Mouse (Mus musculus): ENCODE data around the gene Gbp9. TPM values are rescaled to one million over a fixed set of nuclear protein-coding genes. Genes with fewer than 3 reads are reported as not detected.
"Not testable (repeated sequence)": the region's sequence is repeated elsewhere in the genome, so short reads cannot be mapped to it uniquely, and the experiment has no call there.

The Gbp9 gene
- polyA plus RNA-seq, 1 experiment from 2014 or later, result 1.1 TPM

GRCm38 (mm10) chr5:105068356-105068755, 71.0 kb downstream of the Gbp9 start:
- not testable (repeated sequence) for ATAC-seq (replicated peaks; ENCODE audit: low FRiP score); H3K27ac ChIP-seq (ENCODE audit: low read depth, low read length); H3K36me3 ChIP-seq (ENCODE audit: control insufficient read depth, insufficient read depth, low read length); H3K4me3 ChIP-seq (ENCODE audit: low read depth, low read length); H3K9ac ChIP-seq (ENCODE audit: low read depth, low read length); DNase-seq (ENCODE audit: low spot score); H3K4me2 ChIP-seq; H3K9me3 ChIP-seq (ENCODE audit: control insufficient read depth, low read length); H3K27me3 ChIP-seq (replicated peaks; ENCODE audit: control insufficient read depth, insufficient read depth, low read length); H3K4me1 ChIP-seq (replicated peaks; ENCODE audit: control insufficient read depth, insufficient read depth, low read length)

- H3K4me1 ChIP-seq (replicated peaks; ENCODE audit: control insufficient read depth, insufficient read depth, low read length); DNase-seq (ENCODE audit: low spot score); H3K9me3 ChIP-seq (ENCODE audit: control insufficient read depth, low read length); H3K9ac ChIP-seq (ENCODE audit: low read depth, low read length); H3K27ac ChIP-seq (ENCODE audit: low read depth, low read length); H3K4me3 ChIP-seq (ENCODE audit: low read depth, low read length); H3K27me3 ChIP-seq (replicated peaks; ENCODE audit: control insufficient read depth, insufficient read depth, low read length); H3K4me2 ChIP-seq; H3K36me3 ChIP-seq (ENCODE audit: control insufficient read depth, insufficient read depth, low read length); ATAC-seq (replicated peaks; ENCODE audit: low FRiP score): not testable (repeated sequence)
- 81% methylated on average over 2 of the region's 2 CpGs for WGBS
Measured at GRCm38 (mm10) chr5:105064443-105064842, 74.9 kb downstream of the Gbp9 start.

DNA sequence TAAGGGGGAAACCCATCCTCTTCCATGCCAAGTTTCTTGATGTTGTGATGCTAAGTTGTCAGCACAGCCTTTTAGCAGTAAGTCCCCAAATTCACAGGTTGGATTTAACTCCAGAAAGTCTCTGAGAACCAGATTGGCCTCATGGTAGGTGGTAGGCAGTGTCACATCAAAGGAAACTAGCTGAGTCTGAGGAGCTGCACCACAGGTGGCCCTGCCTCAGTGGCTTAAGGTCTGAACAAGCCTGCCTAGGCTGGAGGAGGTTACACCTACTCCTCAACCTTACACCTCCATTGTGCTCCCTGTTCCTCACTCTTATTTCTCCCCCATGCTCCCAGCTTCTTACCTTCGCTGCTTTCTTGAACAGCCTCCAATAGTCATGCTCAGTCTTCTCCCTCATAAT, 76.0 kb downstream of the Gbp9 start:
- no peaks in the 10 kb centered on the region for H3K27me3 ChIP-seq (replicated peaks; ENCODE audit: control insufficient read depth, insufficient read depth, low read length)
- no peaks in the 10 kb centered on the region for H3K4me1 ChIP-seq (replicated peaks; ENCODE audit: control insufficient read depth, insufficient read depth, low read length)
- no peak for DNase-seq (ENCODE audit: low spot score)
- 63% methylated on average over 1 of the region's 1 CpGs for WGBS
- no peak overlapping the region for H3K4me2 ChIP-seq
- no peak overlapping the region for H3K27ac ChIP-seq (ENCODE audit: low read depth, low read length)
- no peak for ATAC-seq (replicated peaks; ENCODE audit: low FRiP score)
- H3K36me3 ChIP-seq (ENCODE audit: control insufficient read depth, insufficient read depth, low read length), result no peaks in the 10 kb centered on the region
- no peaks in the 10 kb centered on the region for H3K9me3 ChIP-seq (ENCODE audit: control insufficient read depth, low read length)
- H3K4me3 ChIP-seq (ENCODE audit: low read depth, low read length), result no peak overlapping the region
- H3K9ac ChIP-seq (ENCODE audit: low read depth, low read length), result no peak overlapping the region

- 60% methylated on average over 2 of the region's 2 CpGs for WGBS
- H3K4me2 ChIP-seq; H3K9ac ChIP-seq (ENCODE audit: low read depth, low read length); DNase-seq (ENCODE audit: low spot score); H3K36me3 ChIP-seq (ENCODE audit: control insufficient read depth, insufficient read depth, low read length); H3K9me3 ChIP-seq (ENCODE audit: control insufficient read depth, low read length); H3K27ac ChIP-seq (ENCODE audit: low read depth, low read length); H3K4me3 ChIP-seq (ENCODE audit: low read depth, low read length); H3K4me1 ChIP-seq (replicated peaks; ENCODE audit: control insufficient read depth, insufficient read depth, low read length); ATAC-seq (replicated peaks; ENCODE audit: low FRiP score); H3K27me3 ChIP-seq (replicated peaks; ENCODE audit: control insufficient read depth, insufficient read depth, low read length): not testable (repeated sequence)
Measured at GRCm38 (mm10) chr5:105062403-105062802, 76.9 kb downstream of the Gbp9 start.

DNA sequence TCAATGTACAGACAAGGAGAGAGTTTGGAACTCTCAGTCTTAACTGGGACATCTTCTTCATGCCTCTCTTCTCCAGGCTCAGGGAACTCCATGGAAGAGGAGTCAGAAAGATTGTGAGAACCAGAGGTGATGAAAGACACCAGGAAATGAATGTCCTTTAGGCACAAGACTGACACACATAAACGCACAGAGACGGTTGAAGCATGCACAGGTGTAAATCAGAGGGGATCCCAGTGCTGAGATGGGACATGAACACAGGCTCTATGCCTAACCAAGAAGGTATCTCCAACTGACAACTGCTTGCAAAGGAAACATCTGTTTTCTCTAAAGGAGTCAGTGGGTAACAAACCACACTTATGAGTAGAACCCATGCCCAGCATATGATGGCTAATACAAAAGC, 79.1 kb downstream of the Gbp9 start:
- no peaks in the 10 kb centered on the region for H3K4me1 ChIP-seq (replicated peaks; ENCODE audit: control insufficient read depth, insufficient read depth, low read length)
- H3K36me3 ChIP-seq (ENCODE audit: control insufficient read depth, insufficient read depth, low read length), result no peaks in the 10 kb centered on the region
- no peaks in the 10 kb centered on the region for H3K27me3 ChIP-seq (replicated peaks; ENCODE audit: control insufficient read depth, insufficient read depth, low read length)
- H3K9me3 ChIP-seq (ENCODE audit: control insufficient read depth, low read length), result no peaks in the 10 kb centered on the region
- whole genome bisulfite sequencing, result 86% methylated on average over 2 of the region's 2 CpGs
- no peak overlapping the region for H3K9ac ChIP-seq (ENCODE audit: low read depth, low read length)
- no peak overlapping the region for H3K27ac ChIP-seq (ENCODE audit: low read depth, low read length)
- H3K4me2 ChIP-seq, result no peak overlapping the region
- no peak for ATAC-seq (replicated peaks; ENCODE audit: low FRiP score)
- H3K4me3 ChIP-seq (ENCODE audit: low read depth, low read length), result no peak overlapping the region
- no peak for DNase-seq (ENCODE audit: low spot score)

- Histone ChIP-seq H3K27me3 (replicated peaks; ENCODE audit: control insufficient read depth, insufficient read depth, low read length) (no peaks in the 10 kb centered on the region), H3K9me3 (ENCODE audit: control insufficient read depth, low read length) (no peaks in the 10 kb centered on the region), H3K4me2 (no peak overlapping the region), H3K4me3 (ENCODE audit: low read depth, low read length) (no peak overlapping the region), H3K27ac (ENCODE audit: low read depth, low read length) (no peak overlapping the region), H3K9ac (ENCODE audit: low read depth, low read length) (no peak overlapping the region), H3K36me3 (ENCODE audit: control insufficient read depth, insufficient read depth, low read length) (no peaks in the 10 kb centered on the region), H3K4me1 (replicated peaks; ENCODE audit: control insufficient read depth, insufficient read depth, low read length) (no peaks in the 10 kb centered on the region)
- 91% methylated on average over 2 of the region's 2 CpGs for WGBS
- DNase-seq (ENCODE audit: low spot score), result no peak
- no peak for ATAC-seq (replicated peaks; ENCODE audit: low FRiP score)
Measured at GRCm38 (mm10) chr5:105055279-105055678, 84.1 kb downstream of the Gbp9 start.

GRCm38 (mm10) chr5:105053471-105054169, 85.7 kb downstream of the Gbp9 start:
- H3K4me2 ChIP-seq; H3K9me3 ChIP-seq (ENCODE audit: control insufficient read depth, low read length); H3K4me3 ChIP-seq (ENCODE audit: low read depth, low read length); H3K9ac ChIP-seq (ENCODE audit: low read depth, low read length); DNase-seq (ENCODE audit: low spot score); H3K36me3 ChIP-seq (ENCODE audit: control insufficient read depth, insufficient read depth, low read length); H3K27me3 ChIP-seq (replicated peaks; ENCODE audit: control insufficient read depth, insufficient read depth, low read length); H3K4me1 ChIP-seq (replicated peaks; ENCODE audit: control insufficient read depth, insufficient read depth, low read length); ATAC-seq (replicated peaks; ENCODE audit: low FRiP score); H3K27ac ChIP-seq (ENCODE audit: low read depth, low read length): not testable (repeated sequence)
- 65% methylated on average over 1 of the region's 1 CpGs for WGBS

DNA sequence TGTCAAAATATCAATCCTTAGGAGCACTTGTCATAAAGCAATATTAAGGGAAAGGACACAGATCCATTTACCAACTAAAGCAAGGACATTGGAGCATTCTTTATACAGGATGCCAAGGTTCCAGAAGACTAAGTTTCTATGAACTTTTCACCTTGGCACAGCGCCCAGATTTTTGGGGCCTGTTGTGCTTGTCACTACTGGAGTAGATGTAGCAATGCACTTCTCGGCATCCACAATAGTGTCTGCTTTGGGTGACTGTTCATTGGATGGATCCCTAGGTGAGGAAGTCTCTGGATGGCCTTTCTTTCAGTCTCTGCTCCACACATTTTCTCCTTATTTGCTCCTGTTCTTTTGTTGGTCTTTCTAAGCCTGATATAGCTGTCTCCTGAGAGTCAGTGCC, 107.0 kb downstream of the Gbp9 start:
- no peak for DNase-seq (ENCODE audit: low spot score)
- no peak for ATAC-seq (replicated peaks; ENCODE audit: low FRiP score)
- 73% methylated on average over 2 of the region's 2 CpGs for WGBS

More for the DNA sequence above, 107.0 kb downstream of the Gbp9 start:
- Histone ChIP-seq H3K36me3 (ENCODE audit: control insufficient read depth, insufficient read depth, low read length) (no peaks in the 10 kb centered on the region), H3K4me2 (no peak overlapping the region), H3K27ac (ENCODE audit: low read depth, low read length) (no peak overlapping the region), H3K4me1 (replicated peaks; ENCODE audit: control insufficient read depth, insufficient read depth, low read length) (no peaks in the 10 kb centered on the region), H3K27me3 (replicated peaks; ENCODE audit: control insufficient read depth, insufficient read depth, low read length) (no peaks in the 10 kb centered on the region), H3K9ac (ENCODE audit: low read depth, low read length) (no peak overlapping the region), H3K9me3 (ENCODE audit: control insufficient read depth, low read length) (no peaks in the 10 kb centered on the region; the same call in 1 of the 2 replicates), H3K4me3 (ENCODE audit: low read depth, low read length) (no peak overlapping the region)
